Mouse (Mus musculus) brain, embryonic 14.5 days (tissue): ENCODE results near the gene Postn.

Experiments
- CTCF ChIP-seq: fragments of 200-500 bp; IDR thresholded peaks from 2 replicates; pipeline ENCODE4 v1.5.1; 2012; ENCODE audit warnings: inconsistent platforms, mild to moderate bottlenecking, moderate library complexity, borderline replicate concordance; ENCODE audit not compliant: insufficient read depth, insufficient read length; ENCODE audit errors: extremely low read depth
- POLR2A ChIP-seq: fragments of 200-500 bp; IDR thresholded peaks from 2 replicates; pipeline ENCODE4 v1.6.1; 2012; ENCODE audit warnings: mild to moderate bottlenecking, inconsistent platforms, borderline replicate concordance; ENCODE audit not compliant: poor library complexity, insufficient read depth, insufficient read length, severe bottlenecking; ENCODE audit errors: extremely low read depth

DNA sequence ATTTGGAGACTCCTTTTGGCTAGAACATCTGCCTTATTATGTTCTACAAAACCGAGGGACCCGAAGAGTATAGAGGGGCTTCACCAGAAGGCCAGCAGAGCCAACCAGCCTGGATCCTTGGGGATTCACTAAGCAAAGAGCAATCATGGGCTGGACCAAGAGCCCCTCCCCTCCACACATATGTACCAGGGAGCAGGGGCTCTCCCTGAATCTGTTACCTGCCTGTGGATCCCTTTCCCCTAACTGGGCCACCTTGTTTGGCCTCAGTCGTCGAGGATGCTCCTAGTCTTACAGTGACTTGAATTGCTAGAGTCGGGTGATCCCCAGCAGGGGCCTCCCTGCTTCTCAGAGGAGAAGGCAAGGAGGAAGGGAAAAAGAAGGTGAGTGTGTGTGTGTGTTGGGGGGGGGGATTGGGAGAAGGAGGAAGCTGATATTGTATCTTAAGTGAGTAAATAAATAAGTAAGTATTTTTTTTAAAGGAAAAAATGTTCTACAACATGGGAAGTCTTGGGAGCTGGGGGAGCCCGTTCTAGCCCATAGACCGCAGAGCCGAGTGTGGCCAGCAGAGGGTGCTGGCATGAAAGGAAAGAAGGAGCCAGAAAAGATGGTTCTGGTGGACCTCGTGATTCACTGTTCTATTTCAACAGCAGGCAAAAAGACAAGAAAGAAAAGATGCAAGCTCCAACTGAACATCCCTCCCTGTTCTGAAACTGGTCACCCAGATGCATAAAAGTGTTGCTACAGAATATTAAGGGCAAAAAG lies 7.8 kb upstream of the Postn start:
- TF ChIP-seq CTCF (peak; percentile 90), POLR2A (no peak)
